Mouse (Mus musculus): ENCODE measurements around the gene Iqcm. TPM values are rescaled to one million over a fixed set of nuclear protein-coding genes. Genes with fewer than 3 reads are reported as not detected.
"Not testable (repeated sequence)": the region's sequence is repeated elsewhere in the genome, so short reads cannot be mapped to it uniquely, and the experiment has no call there.

Iqcm gene
- not detected in 2 replicates for polyA plus RNA-seq (2016; fragmentation: Nextera tagmentation; extraction: Ambion mirVana)

- WGBS: 92% methylated on average over 7 of the region's 7 CpGs
Measured at GRCm38 (mm10) chr8:75448394-75448793, at the start of gene Iqcm. Iqcm (plus strand) TSS chr8:75448694.

DNA sequence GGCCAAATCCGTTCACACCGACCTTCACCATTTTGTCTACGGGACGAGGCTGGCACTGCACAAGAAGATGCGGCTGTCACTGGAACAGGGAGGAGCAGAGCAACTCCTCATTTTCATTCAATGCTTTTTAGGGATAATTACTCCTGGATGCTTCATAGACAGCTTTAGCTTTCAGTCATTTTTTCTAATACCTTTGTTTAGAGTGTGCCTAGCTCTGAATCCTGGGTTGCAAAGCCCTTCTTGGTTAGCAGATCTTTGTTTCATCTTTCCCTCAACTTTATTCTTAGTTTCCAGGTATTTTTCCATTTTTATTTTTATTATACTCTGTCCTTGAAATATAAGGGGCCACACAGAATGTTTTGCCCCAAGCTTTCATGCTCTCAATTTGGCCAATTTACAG lies 42.0 kb upstream of the Iqcm start, which contains the start of gene Gm10358:
Gm10358 (minus strand) TSS at position 101 of the 400 bp plus-strand sequence.
- 94% methylated on average over 5 of the region's 5 CpGs for WGBS
- no peak for ATAC-seq (ENCODE audit: low FRiP score, low read depth)
- Histone ChIP-seq H3K9ac (replicated peaks) (no peak within 1 kb of the TSS), H3K9me3 (no peaks in the 10 kb centered on the region), H3K4me3 (no peak within 1 kb of the TSS), H3K27ac (replicated peaks) (no peak within 1 kb of the TSS), H3K27me3 (no peaks in the 10 kb centered on the region), H3K4me2 (replicated peaks) (no peak within 1 kb of the TSS), H3K36me3 (no peaks in the 10 kb centered on the region), H3K4me1 (no peaks in the 10 kb centered on the region)

More at GRCm38 (mm10) chr8:75448394-75448793, at the start of gene Iqcm:
- Histone ChIP-seq H3K27ac (replicated peaks) (no peak within 1 kb of the TSS), H3K9me3 (no peaks in the 10 kb centered on the region), H3K4me2 (replicated peaks) (no peak within 1 kb of the TSS), H3K4me3 (no peak within 1 kb of the TSS), H3K9ac (replicated peaks) (no peak within 1 kb of the TSS), H3K4me1 (no peaks in the 10 kb centered on the region), H3K36me3 (no peaks in the 10 kb centered on the region), H3K27me3 (no peaks in the 10 kb centered on the region)
- no peak for ATAC-seq (ENCODE audit: low FRiP score, low read depth)

GRCm38 (mm10) chr8:75415696-75416095 lies 32.8 kb upstream of the Iqcm start:
- not testable (repeated sequence) for H3K9ac ChIP-seq (replicated peaks); ATAC-seq (ENCODE audit: low FRiP score, low read depth); H3K27ac ChIP-seq (replicated peaks); H3K9me3 ChIP-seq; H3K4me2 ChIP-seq (replicated peaks); H3K4me3 ChIP-seq; H3K27me3 ChIP-seq; H3K36me3 ChIP-seq; H3K4me1 ChIP-seq
- 80% methylated on average over 3 of the region's 3 CpGs for WGBS

- no peak for ATAC-seq (ENCODE audit: low FRiP score, low read depth)
- no peaks in the 10 kb centered on the region for H3K27me3 ChIP-seq
- no peak overlapping the region for H3K4me3 ChIP-seq
- H3K9ac ChIP-seq (replicated peaks): no peak overlapping the region
- no peaks in the 10 kb centered on the region for H3K9me3 ChIP-seq
- WGBS: 83% methylated on average over 1 of the region's 1 CpGs
- H3K4me1 ChIP-seq: no peaks in the 10 kb centered on the region
- H3K4me2 ChIP-seq (replicated peaks): no peak overlapping the region
- H3K36me3 ChIP-seq: no peaks in the 10 kb centered on the region
- no peak overlapping the region for H3K27ac ChIP-seq (replicated peaks)
Measured at GRCm38 (mm10) chr8:75476756-75477155, 28.3 kb downstream of the Iqcm start.

DNA sequence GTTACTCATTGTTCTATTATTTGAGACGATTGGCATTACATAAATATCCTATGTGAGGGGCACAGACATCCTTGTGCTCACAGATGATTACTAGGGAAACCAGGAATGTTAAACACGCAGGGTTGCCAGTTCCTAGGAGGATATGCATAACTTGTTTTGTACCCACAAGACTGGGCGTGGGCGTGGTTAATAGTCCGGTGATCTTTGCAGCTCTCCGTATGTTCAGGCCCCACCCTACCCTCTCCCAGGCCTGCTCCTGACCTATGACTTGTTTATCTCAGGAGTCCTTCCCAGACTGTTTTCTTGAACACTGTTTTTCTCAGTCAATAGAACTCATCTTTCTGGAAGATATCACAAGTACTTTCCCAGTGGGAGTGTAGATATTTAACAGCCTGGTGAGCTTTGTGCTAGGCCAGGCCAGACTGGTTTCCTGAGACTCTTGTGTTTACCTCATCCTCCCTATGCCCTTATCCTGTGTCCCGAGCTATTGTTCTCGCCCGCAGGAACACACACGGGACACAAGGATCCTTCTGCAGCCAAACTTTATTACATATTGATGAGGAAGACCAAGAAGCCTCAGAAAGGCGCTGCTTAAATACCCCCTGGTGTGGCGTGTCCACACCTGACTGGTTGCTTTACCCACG lies 40.7 kb downstream of the Iqcm start:
- Histone ChIP-seq H3K27me3 (no peaks in the 10 kb centered on the region), H3K9ac (replicated peaks) (no peak overlapping the region), H3K4me1 (no peaks in the 10 kb centered on the region), H3K4me3 (no peak overlapping the region), H3K36me3 (no peaks in the 10 kb centered on the region), H3K27ac (replicated peaks) (no peak overlapping the region), H3K9me3 (no peaks in the 10 kb centered on the region), H3K4me2 (replicated peaks) (no peak overlapping the region)
- WGBS: 81% methylated on average over 13 of the region's 13 CpGs
- no peak for ATAC-seq (ENCODE audit: low FRiP score, low read depth)

- peak; percentile 60; the same call in 1 of the 2 replicates for ATAC-seq (ENCODE audit: low FRiP score, low read depth)
- H3K36me3 ChIP-seq: no peaks in the 10 kb centered on the region
- H3K4me3 ChIP-seq: no peak overlapping the region
- no peaks in the 10 kb centered on the region for H3K9me3 ChIP-seq
- no peak overlapping the region for H3K4me2 ChIP-seq (replicated peaks)
- WGBS: 24% methylated on average over 1 of the region's 1 CpGs
- no peaks in the 10 kb centered on the region for H3K4me1 ChIP-seq
- no peaks in the 10 kb centered on the region for H3K27me3 ChIP-seq
- H3K27ac ChIP-seq (replicated peaks): no peak overlapping the region
- no peak overlapping the region for H3K9ac ChIP-seq (replicated peaks)
Measured at GRCm38 (mm10) chr8:75509299-75509698, 60.8 kb downstream of the Iqcm start.

GRCm38 (mm10) chr8:75513786-75514185 lies 65.3 kb downstream of the Iqcm start:
- Histone ChIP-seq H3K4me2 (replicated peaks) (no peak overlapping the region), H3K36me3 (no peaks in the 10 kb centered on the region), H3K27me3 (no peaks in the 10 kb centered on the region), H3K27ac (replicated peaks) (no peak overlapping the region), H3K9me3 (no peaks in the 10 kb centered on the region), H3K4me3 (no peak overlapping the region), H3K4me1 (no peaks in the 10 kb centered on the region), H3K9ac (replicated peaks) (no peak overlapping the region)
- WGBS: 86% methylated on average over 3 of the region's 3 CpGs
- no peak for ATAC-seq (ENCODE audit: low FRiP score, low read depth)

DNA sequence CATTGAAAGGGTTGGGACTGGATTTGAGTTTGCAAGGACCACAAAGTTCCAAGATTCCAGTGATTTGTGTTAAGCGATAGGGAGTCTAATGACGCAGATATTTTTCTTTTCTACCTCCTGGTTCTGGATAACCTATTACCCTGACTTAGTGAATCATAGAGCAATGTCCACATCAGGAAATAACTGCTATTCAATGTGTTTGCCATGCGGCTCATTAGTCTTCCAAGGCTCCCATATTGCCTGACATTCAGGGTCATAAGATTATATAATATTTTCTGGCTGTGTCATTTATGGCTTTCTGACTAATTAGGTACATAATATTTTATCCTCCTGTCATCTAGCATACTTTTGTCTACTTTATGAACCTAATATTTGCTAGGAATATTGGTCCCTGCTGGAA lies 100.8 kb downstream of the Iqcm start:
- Histone ChIP-seq H3K9me3 (no peaks in the 10 kb centered on the region), H3K9ac (replicated peaks) (no peak overlapping the region), H3K4me2 (replicated peaks) (no peak overlapping the region), H3K27me3 (no peaks in the 10 kb centered on the region), H3K36me3 (no peaks in the 10 kb centered on the region), H3K4me1 (no peaks in the 10 kb centered on the region), H3K27ac (replicated peaks) (no peak overlapping the region), H3K4me3 (no peak overlapping the region)
- no peak for ATAC-seq (ENCODE audit: low FRiP score, low read depth)
- WGBS: 90% methylated on average over 3 of the region's 3 CpGs

DNA sequence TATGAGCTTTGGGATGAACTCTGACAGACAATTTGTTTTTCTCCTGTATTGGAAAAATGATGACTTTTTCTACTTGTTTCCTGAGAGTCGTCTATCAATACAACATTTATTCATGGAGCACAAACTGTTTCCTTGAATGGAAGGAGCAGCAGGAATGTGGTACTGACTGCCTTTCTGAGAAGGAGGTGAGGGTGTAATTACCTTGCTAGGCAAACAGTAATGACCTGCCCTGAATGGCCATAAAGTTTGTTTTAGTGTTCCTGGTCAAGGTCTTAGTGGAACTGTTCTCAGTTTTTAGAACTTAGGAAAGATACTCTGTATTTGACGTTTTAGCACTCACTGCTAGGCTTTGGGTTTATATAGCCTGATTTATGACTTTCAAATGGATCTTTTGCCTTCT lies 147.8 kb downstream of the Iqcm start:
- no peak overlapping the region for H3K27ac ChIP-seq (replicated peaks)
- H3K9ac ChIP-seq (replicated peaks): no peak overlapping the region
- H3K4me1 ChIP-seq: no peaks in the 10 kb centered on the region
- H3K4me2 ChIP-seq (replicated peaks): no peak overlapping the region
- no peak overlapping the region for H3K4me3 ChIP-seq
- 75% methylated on average over 2 of the region's 2 CpGs for WGBS
- no peak for ATAC-seq (ENCODE audit: low FRiP score, low read depth)
- H3K27me3 ChIP-seq: no peaks in the 10 kb centered on the region
- no peaks in the 10 kb centered on the region for H3K36me3 ChIP-seq
- no peaks in the 10 kb centered on the region for H3K9me3 ChIP-seq

GRCm38 (mm10) chr8:75642958-75643357 lies 194.5 kb downstream of the Iqcm start:
- 85% methylated on average over 3 of the region's 3 CpGs for WGBS
- no peak overlapping the region for H3K4me2 ChIP-seq (replicated peaks)
- no peak overlapping the region for H3K27ac ChIP-seq (replicated peaks)
- no peak overlapping the region for H3K4me3 ChIP-seq
- no peak for ATAC-seq (ENCODE audit: low FRiP score, low read depth)
- H3K27me3 ChIP-seq: no peaks in the 10 kb centered on the region
- H3K9ac ChIP-seq (replicated peaks): no peak overlapping the region
- H3K9me3 ChIP-seq: no peaks in the 10 kb centered on the region
- no peaks in the 10 kb centered on the region for H3K36me3 ChIP-seq
- no peaks in the 10 kb centered on the region for H3K4me1 ChIP-seq

DNA sequence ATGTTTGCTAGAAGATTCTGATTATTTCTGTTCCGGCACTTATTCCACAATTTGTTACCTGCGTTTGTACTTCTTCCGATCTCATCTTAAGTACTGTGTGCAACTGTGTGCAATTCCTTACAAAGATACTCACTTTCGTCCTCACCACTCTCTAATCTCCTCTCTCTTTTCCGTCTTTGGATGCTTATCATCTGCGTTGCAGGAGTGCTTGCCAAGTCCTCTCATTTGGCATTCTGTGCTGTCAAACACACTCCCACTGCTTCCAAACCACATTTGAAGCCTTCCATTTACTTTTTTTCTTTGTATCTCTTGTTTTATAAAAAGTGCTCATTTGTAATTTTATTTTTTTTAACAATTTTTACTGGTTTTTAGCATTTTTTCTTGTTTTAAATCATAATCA lies 210.8 kb downstream of the Iqcm start:
- Histone ChIP-seq H3K27ac (replicated peaks) (no peak overlapping the region), H3K36me3 (no peaks in the 10 kb centered on the region), H3K27me3 (no peaks in the 10 kb centered on the region), H3K4me2 (replicated peaks) (no peak overlapping the region), H3K4me3 (no peak overlapping the region), H3K9me3 (no peaks in the 10 kb centered on the region), H3K9ac (replicated peaks) (no peak overlapping the region), H3K4me1 (no peaks in the 10 kb centered on the region)
- no peak for ATAC-seq (ENCODE audit: low FRiP score, low read depth)
- 84% methylated on average over 6 of the region's 6 CpGs for WGBS

GRCm38 (mm10) chr8:75746561-75746960 lies 298.1 kb downstream of the Iqcm start:
- Histone ChIP-seq H3K4me3 (no peak overlapping the region), H3K27ac (replicated peaks) (no peak overlapping the region), H3K9ac (replicated peaks) (no peak overlapping the region), H3K4me2 (replicated peaks) (no peak overlapping the region), H3K27me3 (no peaks in the 10 kb centered on the region), H3K4me1 (no peaks in the 10 kb centered on the region), H3K36me3 (no peaks in the 10 kb centered on the region), H3K9me3 (no peaks in the 10 kb centered on the region)
- WGBS: 82% methylated on average over 3 of the region's 3 CpGs
- no peak for ATAC-seq (ENCODE audit: low FRiP score, low read depth)

GRCm38 (mm10) chr8:75755596-75755995 lies 307.1 kb downstream of the Iqcm start:
- Histone ChIP-seq H3K4me1 (no peaks in the 10 kb centered on the region), H3K27me3 (no peaks in the 10 kb centered on the region), H3K9ac (replicated peaks) (no peak overlapping the region), H3K4me2 (replicated peaks) (no peak overlapping the region), H3K27ac (replicated peaks) (no peak overlapping the region), H3K36me3 (no peaks in the 10 kb centered on the region), H3K4me3 (no peak overlapping the region), H3K9me3 (no peaks in the 10 kb centered on the region)
- no peak for ATAC-seq (ENCODE audit: low FRiP score, low read depth)
